Mouse (Mus musculus) forebrain, embryonic 12.5 days (tissue): Measurements from ENCODE around the gene Fn1. TPM values are rescaled to one million over a fixed set of nuclear protein-coding genes. Genes with fewer than 3 reads are reported as not detected.

Experiments
- ATAC-seq: fragments of 200-750 bp; cut with Nextera tagmentation; 2 replicates; pipeline ENCODE4 v1.8.0; 2017; ENCODE audit warnings: moderate TSS enrichment; ENCODE audit not compliant: low FRiP score
- H3K27ac ChIP-seq: fragments of 300-500 bp; sonication (generic); 2 replicates; pipeline ENCODE4 v1.5.1; 2016; ENCODE audit warnings: mild to moderate bottlenecking
- H3K27me3 ChIP-seq: fragments of 300-500 bp; sonication (generic); 2 replicates; pipeline ENCODE4 v1.6.1; 2016; ENCODE audit warnings: mild to moderate bottlenecking
- H3K36me3 ChIP-seq: fragments of 300-500 bp; sonication (generic); replicated peaks from 2 replicates; pipeline ENCODE4 v1.6.1; 2016; ENCODE audit warnings: mild to moderate bottlenecking
- H3K4me1 ChIP-seq: fragments of 300-500 bp; sonication (generic); 2 replicates; pipeline ENCODE4 v1.6.1; 2016
- H3K4me2 ChIP-seq: fragments of 300-500 bp; sonication (generic); 2 replicates; pipeline ENCODE4 v1.6.1; 2016; ENCODE audit warnings: mild to moderate bottlenecking, moderate library complexity
- H3K4me3 ChIP-seq: fragments of 300-500 bp; sonication (generic); replicated peaks from 2 replicates; pipeline ENCODE4 v1.5.1; 2016; ENCODE audit warnings: mild to moderate bottlenecking
- H3K9ac ChIP-seq: fragments of 300-500 bp; sonication (generic); 2 replicates; pipeline ENCODE4 v1.6.1; 2016; ENCODE audit warnings: mild to moderate bottlenecking
- H3K9me3 ChIP-seq: fragments of 300-500 bp; sonication (generic); 2 replicates; pipeline ENCODE4 v1.6.1; 2016
- WGBS: fragments of 180-500 bp; shearing (Covaris S2); methylation state at CpG from one replicate; pipeline ENCODE4 v1.1.7; 2016; 5-methylcytosine and 5-hydroxymethylcytosine counted together
- polyA plus RNA-seq: library from polyadenylated mRNA; unstranded; fragments of >200 nt; fragmentation: Nextera tagmentation; extraction: Ambion mirVana; gene quantifications from 2 replicates; pipeline ENCODE4 v1.2.1, GENCODE M21; 2016

Fn1 gene
- polyA plus RNA-seq, 1 experiment from 2014 or later = 96.6 TPM

- ATAC-seq = no peak
- Histone ChIP-seq H3K9ac (no peak overlapping the region), H3K27ac (no peak overlapping the region), H3K4me3 (no peak overlapping the region), H3K4me1 (no peaks in the 10 kb centered on the region), H3K9me3 (no peaks in the 10 kb centered on the region), H3K36me3 (peaks cover 67% of the 10 kb centered on the region), H3K4me2 (no peak overlapping the region), H3K27me3 (no peaks in the 10 kb centered on the region)
- WGBS = 84% methylated on average over 8 of the region's 8 CpGs
These were observed 22.8 kb downstream of the Fn1 start for GRCm38 (mm10) chr1:71630243-71630642.

GRCm38 (mm10) chr1:71623625-71624024, 29.4 kb downstream of the Fn1 start:
- H3K36me3 ChIP-seq = peaks cover 67% of the 10 kb centered on the region
- H3K4me1 ChIP-seq = no peaks in the 10 kb centered on the region
- no peak overlapping the region for H3K9ac ChIP-seq
- H3K27ac ChIP-seq = no peak overlapping the region
- 95% methylated on average over 6 of the region's 6 CpGs for WGBS
- no peak for ATAC-seq
- no peaks in the 10 kb centered on the region for H3K9me3 ChIP-seq
- H3K27me3 ChIP-seq = peaks cover 20% of the 10 kb centered on the region
- no peak overlapping the region for H3K4me3 ChIP-seq
- H3K4me2 ChIP-seq = no peak overlapping the region

DNA sequence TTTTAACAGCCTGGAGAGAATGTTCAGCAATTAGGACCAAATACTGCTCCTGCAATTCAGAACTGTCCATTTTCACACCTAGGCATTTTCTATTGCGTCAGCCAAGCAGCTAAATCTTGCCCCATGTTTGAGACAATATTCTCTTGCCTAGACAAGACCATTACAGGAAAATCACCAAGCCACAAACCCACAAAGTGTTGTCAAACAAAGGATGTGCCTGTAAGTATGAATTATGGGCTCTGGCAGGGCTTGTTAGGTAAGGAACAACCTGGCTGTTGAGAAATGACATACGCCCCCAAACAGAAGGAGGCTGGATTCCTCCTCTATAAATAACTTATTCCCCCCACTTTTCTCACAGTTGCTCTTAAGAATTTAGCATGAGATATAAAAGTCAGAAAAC, 31.5 kb downstream of the Fn1 start:
- H3K4me1 ChIP-seq = no peaks in the 10 kb centered on the region
- H3K4me2 ChIP-seq = no peak overlapping the region
- H3K27ac ChIP-seq = no peak overlapping the region
- H3K27me3 ChIP-seq = peaks cover 40% of the 10 kb centered on the region
- 98% methylated on average over 2 of the region's 2 CpGs for WGBS
- H3K9ac ChIP-seq = no peak overlapping the region
- H3K4me3 ChIP-seq = no peak overlapping the region
- no peaks in the 10 kb centered on the region for H3K9me3 ChIP-seq
- H3K36me3 ChIP-seq = peaks cover 61% of the 10 kb centered on the region
- no peak for ATAC-seq

- Histone ChIP-seq H3K36me3 (peaks cover 68% of the 10 kb centered on the region), H3K4me2 (no peak overlapping the region), H3K9ac (no peak overlapping the region), H3K27ac (peak overlapping the region; percentile 32; the same call in 1 of the 2 replicates), H3K4me3 (no peak overlapping the region), H3K4me1 (peaks cover 12% of the 10 kb centered on the region), H3K27me3 (peaks cover 68% of the 10 kb centered on the region), H3K9me3 (no peaks in the 10 kb centered on the region)
- 23% methylated on average over 8 of the region's 8 CpGs for WGBS
- ATAC-seq = peak; percentile 90
These were observed 38.3 kb downstream of the Fn1 start for GRCm38 (mm10) chr1:71614545-71615246.

DNA sequence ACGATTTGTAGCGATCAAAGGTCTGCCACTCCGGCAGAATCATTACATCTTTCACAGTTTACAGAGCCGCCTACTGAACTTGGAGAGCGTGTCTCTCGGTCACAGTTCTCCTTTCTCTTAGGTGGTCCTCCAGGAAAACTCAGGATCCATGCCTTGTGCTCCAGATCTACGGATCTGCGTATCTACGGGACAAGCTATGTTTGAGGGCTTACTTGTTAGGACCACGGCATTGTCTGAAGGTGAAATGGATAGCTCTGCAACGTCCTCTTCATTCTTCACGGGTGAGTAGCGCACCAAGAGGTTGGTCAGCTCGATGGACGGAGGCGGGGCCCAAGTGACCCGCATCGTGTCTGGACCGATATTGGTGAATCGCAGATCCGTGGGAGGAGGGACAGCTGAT, 40.7 kb downstream of the Fn1 start:
- peaks cover 56% of the 10 kb centered on the region for H3K27me3 ChIP-seq
- WGBS = 95% methylated on average over 21 of the region's 21 CpGs

GRCm38 (mm10) chr1:71609916-71610315, 43.1 kb downstream of the Fn1 start:
- H3K9ac ChIP-seq = no peak overlapping the region
- peaks cover 7% of the 10 kb centered on the region for H3K4me1 ChIP-seq
- no peak overlapping the region for H3K27ac ChIP-seq
- ATAC-seq = no peak
- peaks cover 71% of the 10 kb centered on the region for H3K36me3 ChIP-seq
- no peaks in the 10 kb centered on the region for H3K9me3 ChIP-seq
- no peak overlapping the region for H3K4me3 ChIP-seq
- H3K27me3 ChIP-seq = peaks cover 47% of the 10 kb centered on the region
- 91% methylated on average over 5 of the region's 5 CpGs for WGBS
- no peak overlapping the region for H3K4me2 ChIP-seq

More for the DNA sequence above, 40.7 kb downstream of the Fn1 start:
- Histone ChIP-seq H3K4me1 (peaks cover 12% of the 10 kb centered on the region), H3K36me3 (peaks cover 57% of the 10 kb centered on the region), H3K9ac (no peak overlapping the region), H3K4me3 (no peak overlapping the region), H3K4me2 (no peak overlapping the region), H3K27ac (no peak overlapping the region), H3K9me3 (no peaks in the 10 kb centered on the region)
- ATAC-seq = no peak

DNA sequence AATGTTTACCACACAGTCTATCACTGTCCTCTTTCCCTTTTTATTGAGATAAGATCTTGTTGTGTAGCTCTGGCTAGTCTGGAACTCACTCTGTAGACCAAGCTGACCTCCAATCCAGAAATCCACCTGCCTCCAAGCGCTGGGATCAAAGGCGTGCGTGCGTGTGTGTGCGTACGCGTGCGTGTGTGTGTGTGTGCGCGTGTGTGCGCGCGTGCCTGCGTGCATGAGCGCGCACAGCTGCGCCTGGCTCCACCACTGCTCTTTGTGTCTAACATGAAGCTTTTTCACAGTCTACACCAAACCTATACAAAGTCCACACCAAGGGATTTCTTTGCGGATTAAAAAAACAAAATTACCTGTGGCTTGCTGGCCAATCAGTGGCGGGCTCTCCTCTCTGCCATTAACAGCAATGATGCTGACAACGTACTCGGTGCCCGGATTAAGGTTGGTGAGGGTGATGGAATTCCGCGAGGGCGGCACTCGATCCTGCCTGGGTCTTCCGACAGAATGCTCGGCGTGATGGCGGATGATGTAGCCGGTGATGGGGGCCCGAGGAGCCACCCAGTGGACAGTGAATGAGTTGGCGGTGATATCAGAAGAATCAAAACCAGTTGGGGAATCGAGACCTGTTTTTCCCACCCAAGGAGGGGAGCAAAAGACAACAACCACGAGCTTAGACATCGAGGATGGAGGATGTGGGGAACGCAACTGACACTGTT, 43.8 kb downstream of the Fn1 start:
- H3K36me3 ChIP-seq = peaks cover 78% of the 10 kb centered on the region
- H3K4me3 ChIP-seq = no peak overlapping the region
- no peak overlapping the region for H3K27ac ChIP-seq
- H3K27me3 ChIP-seq = peaks cover 47% of the 10 kb centered on the region
- H3K4me1 ChIP-seq = no peaks in the 10 kb centered on the region
- H3K9ac ChIP-seq = no peak overlapping the region
- no peak overlapping the region for H3K4me2 ChIP-seq
- no peaks in the 10 kb centered on the region for H3K9me3 ChIP-seq
- 97% methylated on average over 37 of the region's 37 CpGs for WGBS
- ATAC-seq = no peak

- H3K9me3 ChIP-seq = no peaks in the 10 kb centered on the region
- H3K36me3 ChIP-seq = peaks cover 75% of the 10 kb centered on the region
- peaks cover 28% of the 10 kb centered on the region for H3K27me3 ChIP-seq
- no peak overlapping the region for H3K27ac ChIP-seq
- no peak overlapping the region for H3K4me2 ChIP-seq
- no peak for ATAC-seq
- no peak overlapping the region for H3K9ac ChIP-seq
- H3K4me3 ChIP-seq = no peak overlapping the region
- 95% methylated on average over 8 of the region's 8 CpGs for WGBS
- no peaks in the 10 kb centered on the region for H3K4me1 ChIP-seq
These were observed 46.2 kb downstream of the Fn1 start for GRCm38 (mm10) chr1:71606600-71607325.

- H3K9me3 ChIP-seq = no peaks in the 10 kb centered on the region
- WGBS = 97% methylated on average over 2 of the region's 2 CpGs
- no peak overlapping the region for H3K4me3 ChIP-seq
- peaks cover 72% of the 10 kb centered on the region for H3K36me3 ChIP-seq
- no peaks in the 10 kb centered on the region for H3K4me1 ChIP-seq
- H3K9ac ChIP-seq = no peak overlapping the region
- ATAC-seq = no peak
- H3K4me2 ChIP-seq = no peak overlapping the region
- peaks cover 18% of the 10 kb centered on the region for H3K27me3 ChIP-seq
- H3K27ac ChIP-seq = no peak overlapping the region
These were observed 47.2 kb downstream of the Fn1 start for GRCm38 (mm10) chr1:71605751-71606150.

DNA sequence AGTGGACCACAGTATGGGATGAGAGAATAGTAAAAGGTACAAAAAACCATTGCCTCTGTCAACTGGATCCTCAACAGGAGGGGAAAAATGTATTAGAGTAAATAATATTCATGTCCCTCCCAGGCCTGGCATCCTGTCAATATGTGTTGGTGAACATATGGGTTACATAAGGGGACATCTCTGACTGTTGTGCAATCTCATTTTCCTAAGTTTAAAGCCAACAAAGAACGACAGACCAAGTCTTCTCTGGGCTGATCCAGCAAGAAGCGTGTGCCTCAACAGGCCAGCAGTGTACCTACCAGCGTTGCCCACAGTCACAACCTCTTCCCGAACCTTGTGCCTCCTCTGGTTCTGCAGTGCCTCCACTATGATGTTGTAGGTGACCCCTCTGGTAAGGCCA, 57.6 kb downstream of the Fn1 start:
- Histone ChIP-seq H3K9me3 (no peaks in the 10 kb centered on the region), H3K4me3 (no peak overlapping the region), H3K9ac (no peak overlapping the region), H3K4me2 (no peak overlapping the region), H3K36me3 (peaks cover 80% of the 10 kb centered on the region), H3K27me3 (no peaks in the 10 kb centered on the region), H3K4me1 (no peaks in the 10 kb centered on the region), H3K27ac (no peak overlapping the region)
- 93% methylated on average over 4 of the region's 4 CpGs for WGBS
- no peak for ATAC-seq

- no peak for ATAC-seq
- Histone ChIP-seq H3K4me1 (no peaks in the 10 kb centered on the region), H3K4me2 (no peak overlapping the region), H3K4me3 (no peak overlapping the region), H3K9me3 (no peaks in the 10 kb centered on the region), H3K9ac (no peak overlapping the region), H3K27me3 (no peaks in the 10 kb centered on the region), H3K36me3 (peaks cover 81% of the 10 kb centered on the region), H3K27ac (no peak overlapping the region)
- 85% methylated on average over 2 of the region's 2 CpGs for whole genome bisulfite sequencing
These were observed 58.7 kb downstream of the Fn1 start for GRCm38 (mm10) chr1:71594268-71594667.

- Histone ChIP-seq H3K4me3 (no peak overlapping the region), H3K4me2 (no peak overlapping the region), H3K9me3 (no peaks in the 10 kb centered on the region), H3K9ac (no peak overlapping the region), H3K36me3 (peaks cover 73% of the 10 kb centered on the region), H3K27me3 (no peaks in the 10 kb centered on the region), H3K27ac (no peak overlapping the region), H3K4me1 (no peaks in the 10 kb centered on the region)
- ATAC-seq = no peak
- 95% methylated on average over 9 of the region's 9 CpGs for WGBS
These were observed 59.8 kb downstream of the Fn1 start for GRCm38 (mm10) chr1:71593184-71593583.
